Mouse (Mus musculus) lung, adult 2 months (tissue): Measurements from ENCODE around the gene Gsk3b.

Experiments
- CTCF ChIP-seq: fragments of 200-500 bp; IDR thresholded peaks from 2 replicates; pipeline ENCODE4 v1.5.1; 2011; ENCODE audit warnings: mild to moderate bottlenecking, low read length, control low read depth; ENCODE audit not compliant: insufficient read depth
- POLR2A ChIP-seq: fragments of 200-500 bp; IDR thresholded peaks from 2 replicates; pipeline ENCODE4 v1.6.1; 2011; ENCODE audit warnings: low read depth, mild to moderate bottlenecking, control low read depth, low read length, borderline replicate concordance; ENCODE audit errors: extremely low read depth

GRCm38 (mm10) chr16:38114074-38114473, 25.3 kb downstream of the Gsk3b start:
- TF ChIP-seq CTCF: no peak
- TF ChIP-seq POLR2A: no peak
